Mouse (Mus musculus) megakaryocyte progenitor cell, adult 5-6 weeks (primary cell): ENCODE data around the gene Trex2. TPM values are rescaled to one million over a fixed set of nuclear protein-coding genes. Genes with fewer than 3 reads are reported as not detected.
"Not testable (repeated sequence)": the region's sequence is repeated elsewhere in the genome, so short reads cannot be mapped to it uniquely, and the experiment has no call there.

Source experiments
- ATAC-seq: replicated peaks from 2 replicates; pipeline ENCODE4 v1.8.0; 2016; ENCODE audit warnings: mild to moderate bottlenecking, moderate TSS enrichment, inconsistent platforms; ENCODE audit not compliant: poor library complexity
- total RNA-seq, 2 experiments: library from RNA; stranded (forward) in 1 of 2; stranded (reverse) in 1 of 2; fragments of 157-497, 149-512 nt in 1 of 2; fragments of 200-1000 nt in 1 of 2; gene quantifications; 2 replicates each; pipeline versions ENCODE4 v1.2.3 to v1.2.4; 2015 to 2017

Gene Trex2
- total RNA-seq, 2 experiments from 2014 or later, result not detected

- no peak for ATAC-seq
These were observed 2.3 kb downstream of the Trex2 start for GRCm38 (mm10) chrX:73432850-73433249.

GRCm38 (mm10) chrX:73430036-73430435 lies 5.1 kb downstream of the Trex2 start:
- peak; percentile 68 for ATAC-seq

GRCm38 (mm10) chrX:73412767-73413166 lies 22.4 kb downstream of the Trex2 start:
- no peak for ATAC-seq

- peak; percentile 71 for ATAC-seq
These were observed 24.1 kb downstream of the Trex2 start, which contains the start of gene Zfp92 for GRCm38 (mm10) chrX:73410880-73411517. Gene Zfp92, plus strand, starts transcription at chrX:73411096.

- no peak for ATAC-seq
These were observed 33.5 kb downstream of the Trex2 start for GRCm38 (mm10) chrX:73401616-73402015.

GRCm38 (mm10) chrX:73400951-73401350 lies 34.2 kb downstream of the Trex2 start:
- ATAC-seq, result no peak

GRCm38 (mm10) chrX:73398636-73399035 lies 36.5 kb downstream of the Trex2 start, which contains the start of gene Gm18336:
Gene Gm18336, minus strand, starts transcription at chrX:73398736.
- not testable (repeated sequence) for ATAC-seq

GRCm38 (mm10) chrX:73396446-73396845 lies 38.7 kb downstream of the Trex2 start:
- no peak for ATAC-seq

- ATAC-seq, result no peak
These were observed 43.7 kb downstream of the Trex2 start for GRCm38 (mm10) chrX:73391481-73391880.

- ATAC-seq, result no peak
These were observed 50.2 kb downstream of the Trex2 start for GRCm38 (mm10) chrX:73384924-73385323.

- ATAC-seq, result no peak
These were observed 50.7 kb downstream of the Trex2 start for GRCm38 (mm10) chrX:73384419-73384818.

Other genes with a start within 250 kb of the Trex2 start
- gene Xlr3b, start 243.1 kb downstream of the Trex2 start, total RNA-seq (2015), result 7.7 and 8.5 TPM in 2 replicates
- 6.2 and 8.8 TPM in 2 replicates for gene Xlr3b, start 243.1 kb downstream of the Trex2 start, total RNA-seq (2017)
- gene Xlr4b, start 221.0 kb downstream of the Trex2 start, total RNA-seq (2015), result 16.7 and 22.3 TPM in 2 replicates
- 15.1 and 18.7 TPM in 2 replicates for gene Xlr4b, start 221.0 kb downstream of the Trex2 start, total RNA-seq (2017)
- gene F8a, start 207.1 kb downstream of the Trex2 start, total RNA-seq (2015), result 4.1 and 5.6 TPM in 2 replicates
- 2.6 and 2.8 TPM in 2 replicates for gene F8a, start 207.1 kb downstream of the Trex2 start, total RNA-seq (2017)
- gene Xlr4c, start 192.2 kb downstream of the Trex2 start, total RNA-seq (2015), result 4.2 and 16.7 TPM in 2 replicates
- gene Xlr4c, start 192.2 kb downstream of the Trex2 start, total RNA-seq (2017), result 10.1 and 11.2 TPM in 2 replicates
- gene Xlr3c, start 170.0 kb downstream of the Trex2 start, total RNA-seq (2015), result not detected in 2 replicates
- not detected in 2 replicates for gene Xlr3c, start 170.0 kb downstream of the Trex2 start, total RNA-seq (2017)
- gene Xlr5a, start 142.4 kb downstream of the Trex2 start, total RNA-seq (2015), result not detected in 2 replicates
- not detected in 2 replicates for gene Xlr5a, start 142.4 kb downstream of the Trex2 start, total RNA-seq (2017)
- not detected in 2 replicates for gene Xlr5c, start 142.4 kb downstream of the Trex2 start, total RNA-seq (2015)
- gene Xlr5c, start 142.4 kb downstream of the Trex2 start, total RNA-seq (2017), result not detected in 2 replicates
- gene Gm45015, start 98.5 kb downstream of the Trex2 start, total RNA-seq (2015), result not detected in 2 replicates
- gene Gm45015, start 98.5 kb downstream of the Trex2 start, total RNA-seq (2017), result not detected in 2 replicates
- gene Zfp275, start 92.7 kb downstream of the Trex2 start, total RNA-seq (2015), result 9.1 and 10.4 TPM in 2 replicates
- 6.0 and 8.8 TPM in 2 replicates for gene Zfp275, start 92.7 kb downstream of the Trex2 start, total RNA-seq (2017)
- gene Gm18336, start 36.6 kb downstream of the Trex2 start, total RNA-seq (2015), result not detected in 2 replicates
- not detected in 2 replicates for gene Gm18336, start 36.6 kb downstream of the Trex2 start, total RNA-seq (2017)
- gene Zfp92, start 24.2 kb downstream of the Trex2 start, total RNA-seq (2015), result not detected in 2 replicates
- gene Zfp92, start 24.2 kb downstream of the Trex2 start, total RNA-seq (2017), result 0.14 TPM in 1 of 2 replicates, not detected in the other
- 27.1 and 34.7 TPM in 2 replicates for gene Haus7, start 23.7 kb upstream of the Trex2 start, total RNA-seq (2015)
- gene Haus7, start 23.7 kb upstream of the Trex2 start, total RNA-seq (2017), result 48.9 and 63.1 TPM in 2 replicates
- gene Bgn, start 48.3 kb upstream of the Trex2 start, total RNA-seq (2015), result 1.3 and 1.4 TPM in 2 replicates
- gene Bgn, start 48.3 kb upstream of the Trex2 start, total RNA-seq (2017), result 0.30 TPM in 1 of 2 replicates, not detected in the other
- gene Atp2b3, start 67.7 kb upstream of the Trex2 start, total RNA-seq (2015), result not detected in 2 replicates
- gene Atp2b3, start 67.7 kb upstream of the Trex2 start, total RNA-seq (2017), result not detected in 2 replicates
- gene Dusp9, start 204.1 kb upstream of the Trex2 start, total RNA-seq (2015), result 0.22 and 0.67 TPM in 2 replicates
- 0.44 and 0.67 TPM in 2 replicates for gene Dusp9, start 204.1 kb upstream of the Trex2 start, total RNA-seq (2017)
- 0.71 and 1.2 TPM in 2 replicates for gene Pnck, start 224.8 kb upstream of the Trex2 start, total RNA-seq (2015)
- 0.21 TPM in 1 of 2 replicates, not detected in the other for gene Pnck, start 224.8 kb upstream of the Trex2 start, total RNA-seq (2017)
- gene Slc6a8, start 237.8 kb upstream of the Trex2 start, total RNA-seq (2015), result 0.07 and 0.61 TPM in 2 replicates
- gene Slc6a8, start 237.8 kb upstream of the Trex2 start, total RNA-seq (2017), result 0.04 TPM in 1 of 2 replicates, not detected in the other